Mouse (Mus musculus): ENCODE data around the gene Pon3.
"Not testable (repeated sequence)": the region's sequence is repeated elsewhere in the genome, so short reads cannot be mapped to it uniquely, and the experiment has no call there.

Pon3 gene

DNA sequence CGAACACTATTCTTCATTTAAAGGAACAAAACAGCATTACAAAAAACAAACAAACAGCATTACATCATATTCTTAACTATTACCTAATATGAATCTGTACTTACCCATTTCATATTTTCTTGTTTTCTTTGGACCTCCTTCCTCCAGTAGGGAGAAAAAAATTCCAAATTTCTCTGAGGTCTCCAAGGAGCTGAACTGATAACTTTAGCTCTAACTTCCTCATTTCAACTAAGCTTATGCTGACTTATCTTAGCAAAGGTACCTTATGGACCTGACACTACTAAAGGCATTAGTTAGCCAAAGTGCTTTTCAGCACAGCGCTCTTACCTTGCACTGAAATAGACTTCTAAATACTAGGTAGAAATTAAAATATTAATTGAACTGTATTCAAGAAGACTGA lies 1.2 kb downstream of the Pon3 start:
- DNase-seq (ENCODE audit: low spot score), result no peak

DNA sequence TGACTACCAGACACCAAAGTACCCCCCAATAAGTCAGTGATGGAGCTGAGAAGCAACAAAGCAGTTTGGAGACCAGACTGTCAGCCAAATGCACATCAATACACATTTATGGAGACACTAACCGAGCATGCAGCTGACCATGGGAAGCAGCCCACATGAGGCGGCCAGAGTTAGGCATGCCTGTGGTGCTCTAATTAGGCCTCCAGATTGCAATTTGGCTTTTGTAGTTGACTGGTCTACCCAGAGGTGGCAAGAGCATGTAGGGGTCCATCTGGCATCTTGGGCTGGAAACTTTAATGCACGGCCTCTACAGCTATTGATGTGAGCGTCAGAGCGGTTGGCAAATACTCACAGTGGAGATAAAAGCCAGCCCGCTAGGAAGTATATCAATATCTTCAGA lies 10.2 kb downstream of the Pon3 start:
- no peak for DNase-seq (ENCODE audit: low spot score)

DNA sequence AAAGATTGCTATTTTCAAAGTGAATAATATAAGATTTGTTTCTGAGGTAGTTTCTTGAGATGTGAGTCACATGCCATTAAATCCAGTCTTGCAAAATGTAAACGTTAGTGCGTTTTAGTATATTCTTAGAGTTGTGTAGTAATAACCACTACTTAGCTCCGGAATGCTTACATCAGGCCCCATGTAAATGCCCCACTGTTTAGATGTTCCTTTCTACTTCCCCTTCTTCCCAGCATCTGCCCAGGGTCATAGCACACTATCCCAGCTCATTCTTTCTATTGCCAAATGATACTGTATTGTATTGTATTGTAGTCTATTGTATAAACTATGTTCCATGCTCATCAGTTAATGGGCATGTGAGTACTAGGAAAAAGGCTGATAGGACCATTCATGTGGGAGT lies 17.3 kb downstream of the Pon3 start:
- DNase-seq (ENCODE audit: low spot score), result no peak

DNA sequence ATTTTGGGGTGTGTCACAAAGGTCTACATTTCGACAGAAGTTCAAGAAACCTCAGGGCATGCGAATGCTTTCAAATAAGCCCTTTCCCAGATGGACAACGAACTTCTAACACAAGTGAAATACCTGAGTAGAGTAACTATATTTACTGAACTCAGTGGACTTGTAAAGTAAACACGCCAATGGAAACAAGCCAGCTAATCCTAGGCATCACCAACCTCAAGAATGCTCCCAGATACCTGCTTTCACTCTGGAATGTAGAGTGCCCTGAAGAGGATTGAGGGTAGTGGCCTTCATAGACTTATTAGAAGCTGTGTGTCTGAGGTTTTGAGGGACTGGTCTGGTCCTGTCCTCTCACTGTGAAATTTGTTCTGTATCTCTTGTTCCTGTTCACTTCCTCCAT lies 18.6 kb downstream of the Pon3 start:
- DNase-seq (ENCODE audit: low spot score), result no peak

DNA sequence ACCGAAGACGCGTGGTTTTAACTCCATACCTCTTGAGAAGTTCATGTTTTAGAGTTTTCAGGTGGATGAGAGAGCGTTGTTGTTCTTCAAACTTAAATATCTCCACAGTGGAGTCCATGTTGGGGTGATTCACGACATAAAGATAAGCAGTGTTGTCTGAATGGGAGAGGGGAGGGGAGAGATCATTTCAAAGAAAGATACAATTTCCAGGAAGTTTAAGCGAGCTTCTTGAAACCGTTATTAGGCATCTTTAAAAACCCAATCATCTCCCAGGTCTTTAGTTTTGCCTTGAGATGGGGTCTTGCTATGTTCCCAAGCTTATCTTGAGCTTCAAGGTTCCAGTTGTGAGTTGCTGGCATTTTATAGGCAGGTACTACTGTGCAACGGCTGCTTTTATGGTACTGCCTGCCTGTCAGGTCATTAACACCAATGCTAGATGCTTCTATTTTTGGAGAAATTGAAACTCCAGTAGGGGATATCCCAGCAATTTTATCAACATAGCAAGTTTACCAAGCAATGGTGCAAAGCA lies 19.2 kb downstream of the Pon3 start:
- DNase-seq (ENCODE audit: low spot score), result no peak

DNA sequence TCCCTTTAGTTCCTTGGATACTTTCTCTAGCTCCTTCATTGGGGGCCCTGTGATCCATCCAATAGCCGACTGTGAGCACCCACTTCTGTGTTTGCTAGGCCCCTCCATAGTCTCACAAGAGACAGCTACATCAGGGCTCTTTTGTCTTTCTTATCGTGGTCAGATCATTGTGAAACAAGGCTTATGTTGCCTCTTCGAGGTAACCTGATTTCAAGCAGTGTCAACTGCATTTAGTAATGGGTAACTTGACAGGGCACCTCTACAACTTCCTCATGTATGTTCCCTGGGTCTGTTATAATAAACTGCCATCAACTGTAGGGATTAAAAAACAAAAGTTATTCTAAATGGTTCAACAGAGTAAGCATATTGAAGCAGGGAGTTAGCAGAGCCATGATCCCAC lies 21.5 kb downstream of the Pon3 start:
- no peak for DNase-seq (ENCODE audit: low spot score)

DNA sequence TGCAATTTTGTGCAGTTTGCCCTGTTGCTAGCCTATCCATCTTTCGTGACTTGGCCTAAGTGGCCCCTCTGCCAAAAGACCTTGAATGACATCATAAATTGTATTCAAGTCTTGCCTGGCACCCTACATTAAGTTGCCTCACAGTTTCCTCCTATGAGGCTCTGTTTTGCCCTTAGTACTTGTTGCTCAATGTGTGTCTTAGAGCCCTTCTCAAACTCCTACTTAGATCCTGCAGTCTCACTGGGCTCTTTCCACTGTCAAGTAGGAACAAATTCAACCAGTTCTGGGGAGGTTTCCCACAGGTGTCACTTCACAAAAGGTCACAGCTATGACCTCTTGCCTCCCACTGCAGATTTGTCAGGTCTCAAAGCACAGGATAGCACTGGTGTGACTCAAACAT lies 22.3 kb downstream of the Pon3 start:
- no peak for DNase-seq (ENCODE audit: low spot score)

DNA sequence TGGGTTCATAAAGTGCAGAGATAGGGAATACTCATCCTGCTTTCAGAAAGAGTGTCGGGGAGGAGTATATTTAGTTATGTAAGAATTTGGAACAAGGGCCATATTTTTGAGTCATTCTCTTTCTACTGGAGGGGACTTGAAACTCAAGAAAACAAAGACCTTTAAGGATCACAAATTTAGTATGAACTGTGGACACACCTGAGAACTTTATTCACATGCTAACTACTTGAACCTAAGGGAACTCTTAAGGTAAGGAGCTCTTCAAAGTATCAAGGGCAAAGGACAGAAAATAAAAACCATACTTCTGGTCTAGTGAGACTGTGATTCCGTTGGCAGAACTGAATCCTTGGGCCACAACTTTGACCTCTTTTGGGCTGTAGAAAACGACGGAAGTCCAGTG lies 24.1 kb downstream of the Pon3 start:
- DNase-seq (ENCODE audit: low spot score), result no peak

DNA sequence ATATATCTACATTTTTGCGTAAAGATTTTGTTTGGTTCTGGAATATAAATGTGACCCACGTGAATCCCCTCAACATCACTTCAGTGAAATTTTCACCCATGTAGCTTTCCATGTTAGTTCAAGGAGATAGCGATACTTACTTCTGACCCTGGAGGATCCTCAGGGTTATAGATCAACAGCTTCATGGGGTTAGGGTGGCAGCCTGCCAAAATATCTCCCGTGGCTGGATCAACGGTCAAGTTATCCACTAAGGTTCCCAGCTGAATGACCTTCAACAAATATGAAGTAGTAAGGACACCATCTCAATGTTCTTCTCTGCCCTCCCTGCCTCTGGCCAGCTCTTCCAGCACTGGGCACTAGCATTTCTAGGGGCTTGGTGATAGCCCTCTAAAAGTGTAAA lies 25.8 kb downstream of the Pon3 start:
- DNase-seq (ENCODE audit: low spot score), result no peak

DNA sequence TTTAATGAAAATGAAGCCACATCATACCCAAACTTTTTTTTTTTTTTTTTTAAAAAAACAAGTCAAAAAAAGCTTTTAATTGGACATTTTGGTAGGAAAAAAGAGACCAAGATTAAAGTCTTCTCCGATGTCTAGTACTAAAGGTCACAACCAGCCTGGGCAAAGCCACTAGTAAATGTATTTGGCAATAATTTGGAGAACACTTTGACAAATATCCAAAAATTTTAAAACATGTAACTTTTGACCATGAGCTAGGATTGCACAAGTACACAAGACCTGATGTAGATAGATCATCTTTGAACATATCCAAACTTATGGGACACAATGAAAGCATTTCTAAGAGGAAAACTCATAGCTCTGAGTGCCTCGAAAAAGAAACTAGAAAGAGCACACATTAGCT lies 32.5 kb downstream of the Pon3 start:
- not testable (repeated sequence) for DNase-seq (ENCODE audit: low spot score)

DNA sequence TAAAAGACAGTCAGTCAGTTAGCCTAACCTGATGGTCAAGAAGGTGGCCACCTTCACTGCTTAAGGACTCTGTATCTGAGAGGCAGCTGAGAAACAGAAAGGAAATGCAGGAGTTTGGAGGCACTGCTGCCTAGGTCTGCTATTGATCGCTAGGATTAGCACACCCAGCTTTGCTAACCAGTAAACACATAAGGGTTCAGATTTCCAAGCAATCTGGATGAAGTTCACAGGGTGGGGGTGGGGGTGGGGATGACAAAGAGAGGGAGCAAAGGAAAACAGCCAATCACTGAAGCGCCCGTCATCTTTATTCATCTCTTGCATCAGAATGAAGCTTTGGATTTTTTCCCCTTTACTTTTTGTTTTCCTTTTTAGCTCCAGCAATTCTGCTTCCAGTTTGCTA lies 34.0 kb downstream of the Pon3 start:
- no peak for DNase-seq (ENCODE audit: low spot score)

DNA sequence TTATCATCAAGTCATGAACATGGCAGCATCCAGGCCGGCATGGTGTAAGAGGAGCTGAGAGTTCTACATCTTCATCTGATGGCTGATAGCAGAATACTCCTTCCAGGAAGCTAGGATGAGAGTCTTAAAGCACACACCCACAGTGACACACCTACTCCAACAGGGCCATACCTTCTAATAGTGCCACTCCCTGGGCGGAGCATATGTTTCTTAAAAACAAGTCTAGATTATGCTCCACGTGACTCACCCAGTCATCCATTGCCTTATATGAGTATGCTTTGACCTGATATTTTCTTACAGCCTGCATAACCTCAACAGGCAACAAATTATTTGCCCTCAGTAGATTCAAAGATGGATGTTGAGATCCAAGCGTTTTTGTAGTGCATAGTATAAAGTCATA lies 37.9 kb downstream of the Pon3 start:
- no peak for DNase-seq (ENCODE audit: low spot score)

DNA sequence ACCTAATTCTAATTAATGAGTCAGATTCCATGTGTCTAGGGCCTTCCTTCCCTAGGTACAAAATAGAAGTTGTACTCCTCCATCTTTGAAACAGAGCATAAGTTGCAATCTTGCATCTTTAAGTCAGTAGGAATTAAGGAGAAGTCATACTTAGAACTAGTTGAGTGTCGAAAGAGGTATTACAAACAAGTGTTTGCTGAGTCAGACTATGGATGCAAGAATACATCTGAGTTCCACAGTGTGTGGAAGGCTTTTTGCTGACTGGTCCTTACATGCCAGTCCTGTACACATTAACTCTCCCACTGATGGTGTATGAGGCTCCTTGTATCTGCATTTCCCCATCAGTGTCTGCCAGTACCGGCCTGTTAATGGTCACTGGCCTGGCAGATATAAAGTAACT lies 48.3 kb downstream of the Pon3 start:
- DNase-seq (ENCODE audit: low spot score), result no peak

DNA sequence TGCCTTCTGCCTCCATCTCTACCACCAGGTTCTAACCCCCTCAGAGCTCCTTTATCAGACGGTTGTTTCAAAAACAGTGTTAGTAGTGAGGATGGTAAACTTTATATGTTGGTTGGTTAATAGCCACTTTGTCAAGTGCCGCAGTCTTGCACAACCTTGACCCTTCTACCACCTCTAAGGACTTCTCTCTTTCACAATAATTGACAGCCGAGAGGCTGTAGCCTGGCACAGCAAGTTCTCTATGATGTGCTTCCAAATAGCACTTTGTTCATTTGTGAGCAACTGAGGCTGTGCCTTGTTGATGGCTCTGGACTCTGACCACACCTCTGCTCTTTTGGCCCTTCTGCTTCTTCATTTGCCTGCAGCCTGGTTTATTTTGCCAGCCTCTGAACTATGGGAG lies 56.2 kb downstream of the Pon3 start:
- no peak for DNase-seq (ENCODE audit: low spot score)

DNA sequence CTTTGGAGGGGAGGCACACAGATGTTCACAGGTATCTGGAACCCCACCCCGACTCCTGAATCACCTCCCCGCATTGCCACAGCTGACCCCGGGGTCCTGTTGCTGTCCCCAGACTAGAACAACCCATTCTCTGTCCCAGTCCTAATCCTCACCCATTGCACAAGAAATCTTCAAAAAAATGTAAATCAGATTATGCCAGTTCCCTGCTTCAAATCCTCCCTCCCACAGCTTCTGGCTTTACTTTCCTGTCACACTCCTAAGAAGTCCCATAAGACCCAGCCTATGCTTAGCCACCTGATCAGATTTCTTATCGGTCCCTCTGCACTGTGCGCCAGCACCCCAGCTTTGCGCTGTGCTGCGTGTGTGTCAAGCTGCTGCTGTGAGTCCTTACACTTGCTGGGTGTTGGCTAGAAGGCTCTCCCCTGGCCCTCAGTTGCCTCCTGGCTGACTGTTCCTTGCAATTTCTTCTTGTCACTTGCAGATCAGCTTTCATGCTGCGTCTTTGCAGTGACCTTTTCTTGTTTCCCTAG lies 56.6 kb downstream of the Pon3 start:
- no peak for DNase-seq (ENCODE audit: low spot score)

DNA sequence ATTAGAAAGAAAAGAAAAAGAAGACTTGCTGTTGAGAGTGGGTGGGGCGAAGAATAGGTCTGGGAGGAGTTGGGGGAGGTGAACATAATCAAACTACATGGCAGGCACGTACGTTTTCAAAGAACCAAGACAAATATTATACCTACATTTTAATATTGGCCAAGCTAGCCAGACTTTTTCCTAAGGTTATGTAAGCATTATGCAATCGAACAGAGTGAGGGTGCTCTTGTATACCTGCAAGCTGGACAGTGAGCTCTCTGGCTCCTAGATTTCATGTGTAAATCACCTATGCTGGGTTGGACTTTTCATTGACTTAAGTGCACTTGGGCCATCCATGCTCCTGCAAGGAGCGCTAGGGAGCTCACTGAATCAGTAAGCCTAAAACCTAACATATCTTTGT lies 57.5 kb downstream of the Pon3 start:
- DNase-seq (ENCODE audit: low spot score), result no peak

DNA sequence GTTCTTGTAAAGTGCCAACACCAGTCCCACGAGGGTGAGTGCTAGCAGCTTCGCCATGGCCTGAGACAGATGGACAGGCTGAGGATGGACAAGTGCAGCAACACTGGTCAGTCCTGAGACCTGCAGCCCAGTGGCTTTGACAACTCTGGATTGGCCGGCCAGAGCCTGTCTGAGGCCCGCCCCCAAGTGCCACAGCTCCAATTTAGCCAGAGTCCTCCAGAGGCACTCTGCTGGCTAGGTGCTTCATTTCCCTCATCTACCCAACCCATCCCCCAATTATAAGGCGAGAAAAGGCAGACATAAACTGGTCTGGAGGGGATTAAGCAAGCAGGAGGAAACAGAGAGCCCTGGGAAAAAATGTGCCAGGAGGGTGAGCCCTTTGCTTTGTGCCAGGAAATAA lies 62.4 kb downstream of the Pon3 start, which contains the start of gene Pon1:
Gene Pon1, minus strand, starts transcription at position 254 of the 400 bp plus-strand sequence.
- no peak for DNase-seq (ENCODE audit: low spot score)

DNA sequence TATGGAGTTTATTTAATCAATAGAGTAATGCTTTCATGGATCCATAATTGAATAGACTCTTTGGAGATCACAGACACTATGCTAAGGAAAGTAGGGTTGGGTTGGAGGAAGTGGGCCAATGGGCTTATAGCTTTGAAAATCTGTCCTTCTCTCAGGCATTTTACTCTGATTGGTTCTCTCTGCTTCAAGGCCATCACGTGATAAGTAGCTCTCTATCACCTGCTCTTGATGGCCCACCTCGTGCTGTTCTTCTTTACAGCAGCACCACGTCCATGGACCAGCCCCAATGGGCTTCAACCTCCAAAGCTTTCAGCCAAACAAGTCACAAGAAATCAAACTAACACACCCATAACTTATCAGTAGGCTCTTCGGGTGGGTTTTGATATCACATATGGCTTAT lies 65.3 kb downstream of the Pon3 start:
- no peak for DNase-seq (ENCODE audit: low spot score)

DNA sequence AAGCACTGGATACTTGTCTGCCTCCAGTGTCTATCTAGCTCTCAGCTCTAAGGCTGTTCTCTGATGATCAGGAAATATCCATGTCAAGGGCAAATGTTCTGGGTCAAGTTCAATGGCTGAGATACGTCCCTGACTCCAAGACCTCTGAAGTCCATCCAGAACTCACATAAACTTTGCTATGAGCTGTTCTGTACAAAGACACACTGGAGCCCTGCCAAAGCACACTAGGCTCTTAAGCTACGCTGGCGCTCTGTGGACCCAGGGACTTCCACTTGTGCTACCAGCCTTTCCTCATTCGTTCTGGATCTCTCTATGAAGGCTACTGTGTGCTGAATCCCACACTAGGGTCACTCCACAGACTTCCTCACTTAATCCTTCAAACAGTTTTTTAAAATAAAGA lies 66.6 kb downstream of the Pon3 start:
- no peak for DNase-seq (ENCODE audit: low spot score)

DNA sequence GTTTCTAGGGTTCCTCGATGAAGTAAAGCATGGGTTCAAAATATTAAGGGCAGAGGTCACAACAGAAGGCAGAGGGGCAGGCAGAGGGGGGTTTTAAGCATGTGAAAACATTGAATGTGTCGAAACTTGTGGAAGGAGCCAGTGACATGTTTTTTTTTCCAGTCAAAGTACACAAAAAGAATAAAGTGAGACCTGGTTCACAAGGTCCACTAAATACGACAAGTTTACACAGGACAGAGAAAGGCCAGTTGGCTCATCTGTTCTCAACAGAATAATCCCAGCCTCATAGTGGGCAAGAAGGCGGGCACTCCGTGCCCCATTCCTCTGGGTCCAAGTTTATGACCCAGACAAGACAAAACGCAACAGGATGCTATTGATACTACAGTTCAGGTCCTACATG lies 67.1 kb downstream of the Pon3 start:
- DNase-seq (ENCODE audit: low spot score), result no peak

DNA sequence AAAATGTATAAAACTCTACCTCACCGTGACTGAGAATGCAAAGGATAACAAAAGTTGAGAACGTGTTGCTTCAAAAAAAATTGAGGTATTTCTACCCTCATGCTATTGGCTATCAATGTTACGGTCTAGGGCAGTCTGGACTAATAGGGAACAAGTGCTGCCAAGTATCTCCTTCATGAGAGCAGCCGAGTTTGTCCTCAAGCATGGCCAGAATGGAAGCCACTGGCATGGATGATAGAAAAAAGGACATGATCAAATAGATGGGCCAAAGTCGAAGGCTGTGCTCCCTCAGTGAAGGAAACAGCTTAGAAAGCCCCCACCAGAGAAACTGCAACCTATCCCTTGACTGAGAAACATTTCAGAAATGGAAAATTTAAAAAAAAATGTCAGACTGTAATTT lies 68.0 kb downstream of the Pon3 start:
- no peak for DNase-seq (ENCODE audit: low spot score)

DNA sequence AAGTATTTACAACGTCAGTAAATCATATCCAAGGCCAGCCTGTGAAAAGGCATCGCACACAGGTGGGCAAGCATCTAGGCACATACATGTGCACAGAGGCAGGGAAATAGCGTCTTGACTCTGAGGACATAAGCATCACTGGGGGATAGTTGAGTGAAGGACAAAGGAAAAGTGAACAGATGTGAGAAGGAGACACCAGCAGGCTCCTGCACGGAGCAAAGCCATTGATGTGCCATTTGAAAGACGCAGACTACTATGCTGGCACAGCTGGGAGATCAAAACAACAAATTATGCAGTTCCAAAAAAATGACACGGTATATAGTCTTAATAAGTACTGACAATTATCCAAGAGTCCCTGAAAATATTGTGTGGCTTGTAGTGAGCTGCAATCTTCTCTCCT lies 68.5 kb downstream of the Pon3 start:
- no peak for DNase-seq (ENCODE audit: low spot score)

DNA sequence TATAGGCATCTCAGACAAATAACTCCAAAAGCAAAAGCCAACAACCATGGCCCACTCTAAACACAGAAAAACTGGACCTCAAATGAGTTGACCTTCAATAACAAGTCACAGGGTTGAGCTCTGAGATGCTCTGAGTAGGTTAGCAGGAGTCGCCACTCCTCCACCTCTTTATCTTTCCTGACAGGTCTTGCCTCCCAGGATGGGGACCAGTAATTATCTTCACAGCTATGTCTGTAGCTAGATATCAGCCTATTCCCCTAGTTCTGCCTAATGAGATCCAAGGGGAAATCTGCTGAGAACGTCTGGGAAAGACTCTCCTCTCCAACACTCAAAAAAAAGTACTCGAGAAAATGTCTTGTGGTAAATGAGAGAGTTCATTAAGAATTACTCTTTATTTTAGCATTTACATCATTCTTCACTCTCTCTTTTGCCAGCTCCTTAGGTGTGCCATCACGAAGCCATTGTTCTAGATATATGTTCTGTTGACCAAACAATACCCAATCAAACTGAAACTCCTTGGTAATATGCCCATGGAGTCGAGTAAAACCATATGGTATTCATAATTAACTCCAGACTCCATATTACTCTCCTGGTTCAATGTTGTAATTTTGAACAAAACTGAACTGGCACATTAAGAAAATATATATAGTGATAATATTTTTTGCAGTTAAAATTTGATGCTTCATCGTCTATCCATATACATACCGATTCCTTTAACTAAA lies 69.7 kb downstream of the Pon3 start:
- no peak for DNase-seq (ENCODE audit: low spot score)

DNA sequence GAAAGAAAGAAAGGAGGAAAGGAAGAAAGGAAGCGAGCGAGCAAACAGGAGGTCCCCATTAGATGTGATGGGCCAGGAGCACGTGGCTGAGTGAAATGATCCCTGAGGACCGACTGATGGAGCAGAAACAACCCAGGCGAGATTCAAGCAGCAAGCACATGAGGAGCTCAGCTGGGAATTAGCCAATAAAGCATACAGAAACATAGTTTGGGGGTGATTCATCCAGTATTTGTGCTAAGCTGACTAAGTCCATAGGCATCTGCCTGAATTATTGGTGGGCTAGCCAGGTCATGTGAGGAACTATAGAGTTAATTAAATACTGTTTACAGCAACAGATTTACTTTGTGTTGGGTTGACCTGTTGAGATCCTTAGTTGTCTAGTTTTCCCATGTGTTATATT lies 75.4 kb downstream of the Pon3 start:
- no peak for DNase-seq (ENCODE audit: low spot score)

All from ovary, adult 18-20 months (tissue).